Mouse (Mus musculus): Measurements from ENCODE around the gene Ubr2. TPM values are rescaled to one million over a fixed set of nuclear protein-coding genes. Genes with fewer than 3 reads are reported as not detected.
A peak's percentile ranks its signal among the peaks of the same experiment; 100 is the strongest.

Gene Ubr2
- polyA plus RNA-seq, 1 experiment, result 39.3 TPM

DNA sequence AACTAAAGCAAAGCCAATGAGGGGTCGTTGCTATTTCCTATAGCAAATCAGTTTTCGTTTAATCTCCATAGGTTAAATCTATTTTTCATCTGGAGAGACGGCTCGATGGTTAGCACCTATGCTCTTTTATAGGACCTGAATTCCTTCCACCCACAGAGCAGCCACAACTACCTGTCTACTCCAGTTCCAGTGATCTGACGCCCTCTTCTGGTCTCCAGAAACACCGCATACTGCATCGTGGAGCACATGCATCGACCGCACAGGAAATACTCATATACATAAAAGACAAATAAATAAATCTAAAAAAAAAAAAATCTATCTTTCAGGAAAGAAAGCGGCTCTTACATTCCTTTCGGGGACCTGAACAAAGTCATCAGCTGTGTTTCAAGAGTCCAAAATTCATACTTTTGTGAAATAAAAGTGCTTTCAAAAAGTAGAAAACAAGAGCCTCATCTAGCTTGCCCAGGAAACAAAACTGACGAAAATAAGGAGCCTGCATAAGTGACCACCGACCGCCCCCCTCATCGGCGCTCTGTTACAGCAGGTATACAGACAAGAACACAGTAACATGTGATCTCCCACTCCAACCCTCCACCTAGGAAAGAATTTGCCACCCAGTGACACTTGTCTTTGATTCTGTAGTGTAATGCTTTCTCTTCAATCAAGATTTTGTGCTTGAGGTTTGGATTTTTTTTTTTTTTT is 121.7 kb downstream of the Ubr2 start:
- H3K27ac ChIP-seq (ENCODE audit: insufficient read depth, low read length), result peak overlapping the region; percentile 78; the same call in 1 of the 2 replicates

GRCm38 (mm10) chr17:46885910-46886643 is 124.3 kb downstream of the Ubr2 start:
- TF ChIP-seq POLR2A (IDR thresholded peaks at IDR 0.05; ENCODE audit: insufficient read depth, low read length) (no peak), CTCF (IDR thresholded peaks at IDR 0.05; ENCODE audit: low read depth, low read length) (no peak), EP300 (IDR thresholded peaks at IDR 0.05; ENCODE audit: insufficient read depth, low read depth, low read length) (no peak)

More for the DNA sequence above, 121.7 kb downstream of the Ubr2 start:
- TF ChIP-seq POLR2A (IDR thresholded peaks at IDR 0.05; ENCODE audit: insufficient read depth, low read length), result no peak
- peak; percentile 78 for TF ChIP-seq CTCF (IDR thresholded peaks at IDR 0.05; ENCODE audit: low read depth, low read length)
- TF ChIP-seq EP300 (IDR thresholded peaks at IDR 0.05; ENCODE audit: insufficient read depth, low read depth, low read length), result no peak
- peaks cover 2% of the 10 kb centered on the region for H3K4me1 ChIP-seq (ENCODE audit: control insufficient read depth, insufficient read depth, low read length)
- no peaks in the 10 kb centered on the region for H3K36me3 ChIP-seq (ENCODE audit: control insufficient read depth, insufficient read depth, low read length, poor library complexity, severe bottlenecking)
- peak overlapping the region; percentile 84 for H3K9ac ChIP-seq (ENCODE audit: low read depth, poor library complexity, severe bottlenecking)
- peak overlapping the region; percentile 18; the same call in 1 of the 2 replicates for H3K4me3 ChIP-seq (ENCODE audit: low read depth, low read length)
- no peaks in the 10 kb centered on the region for H3K27me3 ChIP-seq (ENCODE audit: control insufficient read depth, insufficient read depth, low read length, poor library complexity, severe bottlenecking)
- H3K9me3 ChIP-seq (replicated peaks; ENCODE audit: control insufficient read depth, insufficient read depth, low read length, poor library complexity, severe bottlenecking), result no peaks in the 10 kb centered on the region

DNA sequence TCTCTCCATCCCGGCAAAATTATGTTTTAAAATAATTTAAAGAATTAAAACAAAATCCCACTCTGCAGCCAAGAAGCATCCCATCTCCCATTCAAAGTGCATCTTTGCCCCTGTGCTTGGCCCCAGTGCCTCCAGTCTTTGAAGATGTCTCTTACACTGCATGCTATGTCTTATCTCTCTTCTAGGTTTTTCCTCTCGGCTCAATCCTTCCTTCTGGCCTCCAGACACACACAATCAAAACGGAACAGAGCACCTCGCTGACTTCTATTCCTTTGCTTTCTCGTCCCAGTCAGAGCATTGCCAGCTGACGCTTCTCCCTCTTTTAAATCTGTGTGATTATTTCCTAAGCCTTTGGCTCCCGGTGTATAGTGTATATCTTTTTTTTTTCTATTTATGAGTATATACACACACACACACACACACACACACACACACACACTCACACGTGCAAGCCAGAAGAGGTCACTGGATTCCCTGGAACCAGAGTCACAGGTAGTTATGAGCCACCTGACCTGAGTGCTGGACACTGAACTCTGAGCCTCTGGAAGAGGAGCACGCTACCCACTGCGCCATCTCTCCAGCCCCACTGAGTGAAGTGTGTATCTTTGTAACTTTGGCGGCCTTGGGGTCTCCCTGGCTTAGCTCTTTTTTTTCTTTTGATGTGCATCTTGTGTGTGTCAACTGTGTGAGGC is 125.0 kb downstream of the Ubr2 start:
- Histone ChIP-seq H3K36me3 (ENCODE audit: control insufficient read depth, insufficient read depth, low read length, poor library complexity, severe bottlenecking) (no peaks in the 10 kb centered on the region), H3K27me3 (ENCODE audit: control insufficient read depth, insufficient read depth, low read length, poor library complexity, severe bottlenecking) (no peaks in the 10 kb centered on the region), H3K4me3 (ENCODE audit: low read depth, low read length) (no peak overlapping the region), H3K9ac (ENCODE audit: low read depth, poor library complexity, severe bottlenecking) (no peak overlapping the region), H3K9me3 (replicated peaks; ENCODE audit: control insufficient read depth, insufficient read depth, low read length, poor library complexity, severe bottlenecking) (no peaks in the 10 kb centered on the region), H3K27ac (ENCODE audit: insufficient read depth, low read length) (peak overlapping the region; percentile 76), H3K4me1 (ENCODE audit: control insufficient read depth, insufficient read depth, low read length) (peaks cover 6% of the 10 kb centered on the region)
- TF ChIP-seq CTCF (IDR thresholded peaks at IDR 0.05; ENCODE audit: low read depth, low read length) (no peak), POLR2A (IDR thresholded peaks at IDR 0.05; ENCODE audit: insufficient read depth, low read length) (no peak), EP300 (IDR thresholded peaks at IDR 0.05; ENCODE audit: insufficient read depth, low read depth, low read length) (no peak)

More at GRCm38 (mm10) chr17:46885910-46886643, 124.3 kb downstream of the Ubr2 start:
- H3K9me3 ChIP-seq (replicated peaks; ENCODE audit: control insufficient read depth, insufficient read depth, low read length, poor library complexity, severe bottlenecking), result no peaks in the 10 kb centered on the region
- H3K27me3 ChIP-seq (ENCODE audit: control insufficient read depth, insufficient read depth, low read length, poor library complexity, severe bottlenecking), result no peaks in the 10 kb centered on the region
- peak overlapping the region; percentile 76 for H3K27ac ChIP-seq (ENCODE audit: insufficient read depth, low read length)
- H3K4me1 ChIP-seq (ENCODE audit: control insufficient read depth, insufficient read depth, low read length), result peaks cover 6% of the 10 kb centered on the region
- H3K9ac ChIP-seq (ENCODE audit: low read depth, poor library complexity, severe bottlenecking), result no peak overlapping the region
- no peaks in the 10 kb centered on the region for H3K36me3 ChIP-seq (ENCODE audit: control insufficient read depth, insufficient read depth, low read length, poor library complexity, severe bottlenecking)
- H3K4me3 ChIP-seq (ENCODE audit: low read depth, low read length), result no peak overlapping the region

- TF ChIP-seq CTCF (IDR thresholded peaks at IDR 0.05; ENCODE audit: low read depth, low read length) (no peak), EP300 (IDR thresholded peaks at IDR 0.05; ENCODE audit: insufficient read depth, low read depth, low read length) (no peak), POLR2A (IDR thresholded peaks at IDR 0.05; ENCODE audit: insufficient read depth, low read length) (no peak)
These were observed 125.6 kb downstream of the Ubr2 start for GRCm38 (mm10) chr17:46884766-46885165.

DNA sequence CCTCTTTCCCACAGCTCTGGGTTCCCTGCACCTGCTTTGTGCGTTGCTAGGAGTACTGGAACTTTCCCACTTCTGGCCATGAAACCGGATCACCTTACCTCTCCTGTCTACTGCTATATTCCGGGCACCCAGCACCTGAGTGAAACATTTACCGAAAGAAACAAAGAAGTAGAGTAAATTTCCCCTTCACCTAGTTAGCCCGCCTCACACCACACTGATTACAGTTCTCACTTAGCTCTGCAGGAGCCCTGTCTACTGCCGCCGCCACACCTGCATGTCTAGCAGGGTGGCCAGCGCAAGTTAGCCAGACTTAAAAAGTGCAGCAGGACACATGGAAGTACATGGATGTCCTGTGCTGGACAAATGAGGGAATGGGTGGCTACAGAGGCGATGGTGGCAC is 127.2 kb downstream of the Ubr2 start:
- Histone ChIP-seq H3K36me3 (ENCODE audit: control insufficient read depth, insufficient read depth, low read length, poor library complexity, severe bottlenecking) (no peaks in the 10 kb centered on the region), H3K9me3 (replicated peaks; ENCODE audit: control insufficient read depth, insufficient read depth, low read length, poor library complexity, severe bottlenecking) (no peaks in the 10 kb centered on the region), H3K4me3 (ENCODE audit: low read depth, low read length) (no peak overlapping the region), H3K9ac (ENCODE audit: low read depth, poor library complexity, severe bottlenecking) (no peak overlapping the region), H3K27ac (ENCODE audit: insufficient read depth, low read length) (no peak overlapping the region), H3K27me3 (ENCODE audit: control insufficient read depth, insufficient read depth, low read length, poor library complexity, severe bottlenecking) (no peaks in the 10 kb centered on the region), H3K4me1 (ENCODE audit: control insufficient read depth, insufficient read depth, low read length) (peaks cover 6% of the 10 kb centered on the region)
- TF ChIP-seq EP300 (IDR thresholded peaks at IDR 0.05; ENCODE audit: insufficient read depth, low read depth, low read length) (no peak), POLR2A (IDR thresholded peaks at IDR 0.05; ENCODE audit: insufficient read depth, low read length) (no peak), CTCF (IDR thresholded peaks at IDR 0.05; ENCODE audit: low read depth, low read length) (no peak)

More at GRCm38 (mm10) chr17:46884766-46885165, 125.6 kb downstream of the Ubr2 start:
- H3K36me3 ChIP-seq (ENCODE audit: control insufficient read depth, insufficient read depth, low read length, poor library complexity, severe bottlenecking), result no peaks in the 10 kb centered on the region
- H3K4me3 ChIP-seq (ENCODE audit: low read depth, low read length), result no peak overlapping the region
- H3K9ac ChIP-seq (ENCODE audit: low read depth, poor library complexity, severe bottlenecking), result no peak overlapping the region
- no peaks in the 10 kb centered on the region for H3K9me3 ChIP-seq (replicated peaks; ENCODE audit: control insufficient read depth, insufficient read depth, low read length, poor library complexity, severe bottlenecking)
- H3K27ac ChIP-seq (ENCODE audit: insufficient read depth, low read length), result no peak overlapping the region
- no peaks in the 10 kb centered on the region for H3K27me3 ChIP-seq (ENCODE audit: control insufficient read depth, insufficient read depth, low read length, poor library complexity, severe bottlenecking)
- H3K4me1 ChIP-seq (ENCODE audit: control insufficient read depth, insufficient read depth, low read length), result peaks cover 6% of the 10 kb centered on the region
